Mouse (Mus musculus): ENCODE data around the gene Arhgap10. TPM values are rescaled to one million over a fixed set of nuclear protein-coding genes. Genes with fewer than 3 reads are reported as not detected.

Gene Arhgap10
- polyA plus RNA-seq, 1 experiment from 2014 or later: 7.0 TPM

- Histone ChIP-seq H3K4me3 (ENCODE audit: low read depth, low read length) (no peak overlapping the region), H3K36me3 (ENCODE audit: control insufficient read depth, insufficient read depth) (no peaks in the 10 kb centered on the region), H3K4me2 (ENCODE audit: low read depth, low read length) (no peak overlapping the region), H3K27ac (ENCODE audit: low read length) (no peak overlapping the region), H3K27me3 (ENCODE audit: control insufficient read depth, insufficient read depth, low read depth, low read length) (no peaks in the 10 kb centered on the region), H3K4me1 (ENCODE audit: control insufficient read depth, low read depth, low read length) (peaks cover 13% of the 10 kb centered on the region), H3K9ac (ENCODE audit: low read depth, low read length) (no peak overlapping the region), H3K9me3 (replicated peaks; ENCODE audit: control insufficient read depth, low read length) (no peaks in the 10 kb centered on the region)
- ATAC-seq (ENCODE audit: low read depth): no peak
- 48% methylated on average over 4 of the region's 4 CpGs for WGBS (ENCODE audit: insufficient replicate concordance)
Measured at GRCm38 (mm10) chr8:77419731-77420130, 98.0 kb downstream of the Arhgap10 start.

GRCm38 (mm10) chr8:77416738-77417137 lies 101.0 kb downstream of the Arhgap10 start:
- H3K27ac ChIP-seq (ENCODE audit: low read length): no peak overlapping the region
- H3K4me2 ChIP-seq (ENCODE audit: low read depth, low read length): no peak overlapping the region
- 35% methylated on average over 5 of the region's 5 CpGs for WGBS (ENCODE audit: insufficient replicate concordance)
- H3K9me3 ChIP-seq (replicated peaks; ENCODE audit: control insufficient read depth, low read length): no peaks in the 10 kb centered on the region
- H3K27me3 ChIP-seq (ENCODE audit: control insufficient read depth, insufficient read depth, low read depth, low read length): no peaks in the 10 kb centered on the region
- no peak overlapping the region for H3K9ac ChIP-seq (ENCODE audit: low read depth, low read length)
- no peaks in the 10 kb centered on the region; the same call in 1 of the 2 replicates for H3K4me1 ChIP-seq (ENCODE audit: control insufficient read depth, low read depth, low read length)
- no peak for ATAC-seq (ENCODE audit: low read depth)
- H3K4me3 ChIP-seq (ENCODE audit: low read depth, low read length): no peak overlapping the region
- H3K36me3 ChIP-seq (ENCODE audit: control insufficient read depth, insufficient read depth): peaks cover 5% of the 10 kb centered on the region

- H3K27ac ChIP-seq (ENCODE audit: low read length): no peak overlapping the region
- H3K27me3 ChIP-seq (ENCODE audit: control insufficient read depth, insufficient read depth, low read depth, low read length): no peaks in the 10 kb centered on the region
- H3K4me3 ChIP-seq (ENCODE audit: low read depth, low read length): no peak overlapping the region
- H3K36me3 ChIP-seq (ENCODE audit: control insufficient read depth, insufficient read depth): peaks cover 5% of the 10 kb centered on the region
- ATAC-seq (ENCODE audit: low read depth): no peak
- no peak overlapping the region for H3K4me2 ChIP-seq (ENCODE audit: low read depth, low read length)
- H3K4me1 ChIP-seq (ENCODE audit: control insufficient read depth, low read depth, low read length): no peaks in the 10 kb centered on the region
- no peak overlapping the region for H3K9ac ChIP-seq (ENCODE audit: low read depth, low read length)
- no peaks in the 10 kb centered on the region for H3K9me3 ChIP-seq (replicated peaks; ENCODE audit: control insufficient read depth, low read length)
- WGBS (ENCODE audit: insufficient replicate concordance): 70% methylated on average over 4 of the region's 5 CpGs
Measured at GRCm38 (mm10) chr8:77416034-77416433, 101.7 kb downstream of the Arhgap10 start.

GRCm38 (mm10) chr8:77411262-77411661 lies 106.5 kb downstream of the Arhgap10 start:
- Histone ChIP-seq H3K27me3 (ENCODE audit: control insufficient read depth, insufficient read depth, low read depth, low read length) (no peaks in the 10 kb centered on the region), H3K9ac (ENCODE audit: low read depth, low read length) (no peak overlapping the region), H3K27ac (ENCODE audit: low read length) (no peak overlapping the region), H3K4me2 (ENCODE audit: low read depth, low read length) (no peak overlapping the region), H3K4me3 (ENCODE audit: low read depth, low read length) (no peak overlapping the region), H3K36me3 (ENCODE audit: control insufficient read depth, insufficient read depth) (peaks cover 5% of the 10 kb centered on the region), H3K9me3 (replicated peaks; ENCODE audit: control insufficient read depth, low read length) (no peaks in the 10 kb centered on the region), H3K4me1 (ENCODE audit: control insufficient read depth, low read depth, low read length) (no peaks in the 10 kb centered on the region)
- no peak for ATAC-seq (ENCODE audit: low read depth)
- WGBS (ENCODE audit: insufficient replicate concordance): 78% methylated on average over 15 of the region's 15 CpGs

GRCm38 (mm10) chr8:77410394-77410793 lies 107.4 kb downstream of the Arhgap10 start:
- no peaks in the 10 kb centered on the region for H3K27me3 ChIP-seq (ENCODE audit: control insufficient read depth, insufficient read depth, low read depth, low read length)
- WGBS (ENCODE audit: insufficient replicate concordance): 71% methylated on average over 9 of the region's 9 CpGs
- ATAC-seq (ENCODE audit: low read depth): no peak
- no peaks in the 10 kb centered on the region for H3K4me1 ChIP-seq (ENCODE audit: control insufficient read depth, low read depth, low read length)
- no peak overlapping the region for H3K27ac ChIP-seq (ENCODE audit: low read length)
- no peak overlapping the region for H3K9ac ChIP-seq (ENCODE audit: low read depth, low read length)
- no peaks in the 10 kb centered on the region for H3K9me3 ChIP-seq (replicated peaks; ENCODE audit: control insufficient read depth, low read length)
- peaks cover 5% of the 10 kb centered on the region for H3K36me3 ChIP-seq (ENCODE audit: control insufficient read depth, insufficient read depth)
- no peak overlapping the region for H3K4me2 ChIP-seq (ENCODE audit: low read depth, low read length)
- H3K4me3 ChIP-seq (ENCODE audit: low read depth, low read length): no peak overlapping the region

- Histone ChIP-seq H3K4me2 (ENCODE audit: low read depth, low read length) (no peak overlapping the region), H3K4me1 (ENCODE audit: control insufficient read depth, low read depth, low read length) (no peaks in the 10 kb centered on the region), H3K9ac (ENCODE audit: low read depth, low read length) (no peak overlapping the region), H3K27me3 (ENCODE audit: control insufficient read depth, insufficient read depth, low read depth, low read length) (no peaks in the 10 kb centered on the region), H3K4me3 (ENCODE audit: low read depth, low read length) (no peak overlapping the region), H3K9me3 (replicated peaks; ENCODE audit: control insufficient read depth, low read length) (no peaks in the 10 kb centered on the region), H3K27ac (ENCODE audit: low read length) (no peak overlapping the region), H3K36me3 (ENCODE audit: control insufficient read depth, insufficient read depth) (peaks cover 5% of the 10 kb centered on the region)
- no peak for ATAC-seq (ENCODE audit: low read depth)
- whole genome bisulfite sequencing (ENCODE audit: insufficient replicate concordance): 83% methylated on average over 19 of the region's 19 CpGs
Measured at GRCm38 (mm10) chr8:77408527-77409215, 109.1 kb downstream of the Arhgap10 start.

GRCm38 (mm10) chr8:77406846-77407245 lies 110.9 kb downstream of the Arhgap10 start:
- Histone ChIP-seq H3K4me3 (ENCODE audit: low read depth, low read length) (no peak overlapping the region), H3K27ac (ENCODE audit: low read length) (no peak overlapping the region)
- 79% methylated on average over 13 of the region's 13 CpGs for WGBS (ENCODE audit: insufficient replicate concordance)

GRCm38 (mm10) chr8:77406444-77406843 lies 111.3 kb downstream of the Arhgap10 start:
- 78% methylated on average over 5 of the region's 5 CpGs for WGBS (ENCODE audit: insufficient replicate concordance)
- no peak for ATAC-seq (ENCODE audit: low read depth)

More at GRCm38 (mm10) chr8:77406846-77407245, 110.9 kb downstream of the Arhgap10 start:
- Histone ChIP-seq H3K36me3 (ENCODE audit: control insufficient read depth, insufficient read depth) (no peaks in the 10 kb centered on the region), H3K4me2 (ENCODE audit: low read depth, low read length) (no peak overlapping the region), H3K9ac (ENCODE audit: low read depth, low read length) (no peak overlapping the region), H3K27me3 (ENCODE audit: control insufficient read depth, insufficient read depth, low read depth, low read length) (no peaks in the 10 kb centered on the region), H3K9me3 (replicated peaks; ENCODE audit: control insufficient read depth, low read length) (no peaks in the 10 kb centered on the region), H3K4me1 (ENCODE audit: control insufficient read depth, low read depth, low read length) (no peaks in the 10 kb centered on the region)
- ATAC-seq (ENCODE audit: low read depth): no peak

GRCm38 (mm10) chr8:77404017-77404416 lies 113.7 kb downstream of the Arhgap10 start:
- 70% methylated on average over 6 of the region's 6 CpGs for WGBS (ENCODE audit: insufficient replicate concordance)
- no peak overlapping the region for H3K4me2 ChIP-seq (ENCODE audit: low read depth, low read length)
- no peaks in the 10 kb centered on the region for H3K4me1 ChIP-seq (ENCODE audit: control insufficient read depth, low read depth, low read length)
- no peaks in the 10 kb centered on the region for H3K27me3 ChIP-seq (ENCODE audit: control insufficient read depth, insufficient read depth, low read depth, low read length)
- H3K9me3 ChIP-seq (replicated peaks; ENCODE audit: control insufficient read depth, low read length): no peaks in the 10 kb centered on the region
- no peaks in the 10 kb centered on the region for H3K36me3 ChIP-seq (ENCODE audit: control insufficient read depth, insufficient read depth)
- no peak for ATAC-seq (ENCODE audit: low read depth)
- H3K4me3 ChIP-seq (ENCODE audit: low read depth, low read length): no peak overlapping the region
- no peak overlapping the region for H3K27ac ChIP-seq (ENCODE audit: low read length)
- H3K9ac ChIP-seq (ENCODE audit: low read depth, low read length): no peak overlapping the region

More at GRCm38 (mm10) chr8:77406444-77406843, 111.3 kb downstream of the Arhgap10 start:
- Histone ChIP-seq H3K4me3 (ENCODE audit: low read depth, low read length) (no peak overlapping the region), H3K4me1 (ENCODE audit: control insufficient read depth, low read depth, low read length) (no peaks in the 10 kb centered on the region), H3K27ac (ENCODE audit: low read length) (no peak overlapping the region), H3K4me2 (ENCODE audit: low read depth, low read length) (no peak overlapping the region), H3K9me3 (replicated peaks; ENCODE audit: control insufficient read depth, low read length) (no peaks in the 10 kb centered on the region), H3K9ac (ENCODE audit: low read depth, low read length) (no peak overlapping the region), H3K27me3 (ENCODE audit: control insufficient read depth, insufficient read depth, low read depth, low read length) (no peaks in the 10 kb centered on the region), H3K36me3 (ENCODE audit: control insufficient read depth, insufficient read depth) (no peaks in the 10 kb centered on the region)

Data from liver, embryonic 16.5 days (tissue).